Mouse (Mus musculus) liver, embryonic 12.5 days (tissue): Measurements from ENCODE around the gene Tmem220. TPM values are rescaled to one million over a fixed set of nuclear protein-coding genes. Genes with fewer than 3 reads are reported as not detected.

Source experiments
- ATAC-seq: fragments of 200-750 bp; cut with Nextera tagmentation; 2 replicates; pipeline ENCODE4 v1.8.0; 2017; ENCODE audit warnings: moderate number of reproducible peaks, mild to moderate bottlenecking, moderate library complexity
- H3K27ac ChIP-seq: fragments of 300-500 bp; sonication (generic); 2 replicates; pipeline ENCODE4 v1.5.1; 2016; ENCODE audit warnings: mild to moderate bottlenecking
- H3K27me3 ChIP-seq: fragments of 300-500 bp; sonication (generic); replicated peaks from 2 replicates; pipeline ENCODE4 v1.6.1; 2016; ENCODE audit warnings: mild to moderate bottlenecking, moderate library complexity
- H3K36me3 ChIP-seq: fragments of 300-500 bp; sonication (generic); 2 replicates; pipeline ENCODE4 v1.6.1; 2016; ENCODE audit warnings: mild to moderate bottlenecking, moderate library complexity
- H3K4me1 ChIP-seq: fragments of 300-500 bp; sonication (generic); 2 replicates; pipeline ENCODE4 v1.6.1; 2016
- H3K4me2 ChIP-seq: fragments of 300-500 bp; sonication (generic); 2 replicates; pipeline ENCODE4 v1.6.1; 2016; ENCODE audit warnings: mild to moderate bottlenecking, moderate library complexity
- H3K4me3 ChIP-seq: fragments of 300-500 bp; sonication (generic); 2 replicates; pipeline ENCODE4 v1.5.1; 2016; ENCODE audit warnings: mild to moderate bottlenecking, moderate library complexity
- H3K9ac ChIP-seq: fragments of 300-500 bp; sonication (generic); 2 replicates; pipeline ENCODE4 v1.6.1; 2016; ENCODE audit warnings: mild to moderate bottlenecking, moderate library complexity
- H3K9me3 ChIP-seq: fragments of 300-500 bp; sonication (generic); replicated peaks from 2 replicates; pipeline ENCODE4 v1.6.1; 2016; ENCODE audit warnings: mild to moderate bottlenecking, moderate library complexity
- WGBS: fragments of 180-500 bp; shearing (Covaris S2); methylation state at CpG from one replicate; pipeline ENCODE4 v1.1.7; 2016; ENCODE audit not compliant: insufficient replicate concordance; 5-methylcytosine and 5-hydroxymethylcytosine counted together
- polyA plus RNA-seq: library from polyadenylated mRNA; unstranded; fragments of >200 nt; fragmentation: Nextera tagmentation; extraction: Ambion mirVana; gene quantifications from 2 replicates; pipeline ENCODE4 v1.2.1, GENCODE M21; 2016

Tmem220 gene
- polyA plus RNA-seq, 1 experiment from 2014 or later = 0.93 TPM

DNA sequence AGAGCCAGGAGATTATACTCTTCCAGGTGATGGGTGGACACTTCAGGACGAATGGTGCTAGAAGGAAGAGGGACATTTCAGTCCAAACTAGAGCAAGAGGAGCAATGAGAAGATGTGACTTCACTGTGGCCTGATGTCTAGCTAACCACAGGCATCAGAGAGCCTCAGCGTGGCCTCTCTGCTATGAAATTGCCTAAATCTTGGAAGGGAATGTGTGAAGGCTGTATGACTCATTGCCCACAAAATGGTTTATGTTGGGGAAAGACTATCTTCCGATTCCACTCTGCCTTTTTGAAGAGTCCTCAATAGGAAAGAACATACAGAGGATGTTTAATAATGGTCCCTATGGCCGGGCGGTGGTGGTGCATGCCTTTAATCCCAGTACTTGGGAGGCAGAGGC, 51.8 kb downstream of the Tmem220 start:
- no peaks in the 10 kb centered on the region for H3K9me3 ChIP-seq
- H3K4me2 ChIP-seq = no peak overlapping the region
- peaks cover 13% of the 10 kb centered on the region; the same call in 1 of the 2 replicates for H3K4me1 ChIP-seq
- no peak overlapping the region for H3K27ac ChIP-seq
- no peak overlapping the region for H3K4me3 ChIP-seq
- H3K9ac ChIP-seq = no peak overlapping the region
- H3K36me3 ChIP-seq = no peaks in the 10 kb centered on the region
- WGBS = 56% methylated on average over 5 of the region's 5 CpGs
- peaks cover 11% of the 10 kb centered on the region; the same call in 1 of the 2 replicates for H3K27me3 ChIP-seq
- no peak for ATAC-seq

DNA sequence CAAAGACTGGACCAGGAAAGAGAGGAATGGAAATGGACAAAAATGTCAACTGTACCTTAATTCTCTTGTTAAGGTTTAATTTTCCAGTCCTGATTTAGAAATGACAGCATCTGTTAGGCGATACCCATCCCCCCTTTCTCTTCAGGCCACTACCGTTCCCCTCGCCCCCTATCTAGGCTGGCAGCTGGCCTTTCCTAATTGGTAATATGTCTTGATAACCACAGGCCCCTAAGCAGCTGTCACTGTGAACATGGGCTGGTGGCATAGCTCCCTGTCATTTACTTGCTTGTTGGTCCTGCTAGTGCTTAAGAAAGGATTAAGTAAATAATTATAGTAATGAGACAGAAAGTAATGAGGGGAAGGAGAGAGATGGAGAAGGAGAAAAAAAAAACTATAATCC, 52.5 kb downstream of the Tmem220 start:
- peaks cover 13% of the 10 kb centered on the region; the same call in 1 of the 2 replicates for H3K4me1 ChIP-seq
- H3K4me3 ChIP-seq = no peak overlapping the region
- no peaks in the 10 kb centered on the region for H3K36me3 ChIP-seq
- 21% methylated on average over 3 of the region's 3 CpGs for WGBS
- H3K9ac ChIP-seq = no peak overlapping the region
- H3K4me2 ChIP-seq = no peak overlapping the region
- ATAC-seq = no peak
- peaks cover 15% of the 10 kb centered on the region for H3K27me3 ChIP-seq
- no peak overlapping the region for H3K27ac ChIP-seq
- H3K9me3 ChIP-seq = no peaks in the 10 kb centered on the region

DNA sequence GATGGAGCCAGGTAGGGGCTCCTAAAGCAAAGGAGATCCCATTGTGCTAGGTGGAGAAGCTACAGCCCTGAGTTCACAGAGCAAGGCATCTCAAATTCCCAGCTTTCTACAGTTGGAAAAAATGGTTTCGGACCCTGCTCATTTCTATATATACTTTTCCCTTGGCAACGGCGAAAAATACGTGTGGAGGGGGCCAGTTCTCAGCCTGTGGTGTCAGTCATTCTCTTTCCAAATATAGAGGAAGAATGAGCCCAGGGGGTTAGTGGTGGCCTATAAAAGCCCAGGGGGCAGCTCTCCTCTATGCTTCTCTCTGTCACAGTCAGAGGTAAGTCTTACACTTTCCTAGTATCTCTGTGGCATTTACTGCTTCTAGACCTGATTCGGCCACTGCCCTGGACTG, 53.0 kb downstream of the Tmem220 start, which contains the start of gene Myh3:
Gene Myh3, plus strand, starts transcription at position 301 of the 400 bp plus-strand sequence.
- no peak for ATAC-seq
- H3K4me1 ChIP-seq = peaks cover 13% of the 10 kb centered on the region; the same call in 1 of the 2 replicates
- WGBS = 64% methylated on average over 5 of the region's 5 CpGs
- no peak within 1 kb of the TSS for H3K9ac ChIP-seq
- H3K4me2 ChIP-seq = no peak within 1 kb of the TSS
- no peaks in the 10 kb centered on the region for H3K36me3 ChIP-seq
- H3K4me3 ChIP-seq = no peak within 1 kb of the TSS
- H3K27me3 ChIP-seq = peaks cover 17% of the 10 kb centered on the region
- no peaks in the 10 kb centered on the region for H3K9me3 ChIP-seq
- H3K27ac ChIP-seq = no peak within 1 kb of the TSS

DNA sequence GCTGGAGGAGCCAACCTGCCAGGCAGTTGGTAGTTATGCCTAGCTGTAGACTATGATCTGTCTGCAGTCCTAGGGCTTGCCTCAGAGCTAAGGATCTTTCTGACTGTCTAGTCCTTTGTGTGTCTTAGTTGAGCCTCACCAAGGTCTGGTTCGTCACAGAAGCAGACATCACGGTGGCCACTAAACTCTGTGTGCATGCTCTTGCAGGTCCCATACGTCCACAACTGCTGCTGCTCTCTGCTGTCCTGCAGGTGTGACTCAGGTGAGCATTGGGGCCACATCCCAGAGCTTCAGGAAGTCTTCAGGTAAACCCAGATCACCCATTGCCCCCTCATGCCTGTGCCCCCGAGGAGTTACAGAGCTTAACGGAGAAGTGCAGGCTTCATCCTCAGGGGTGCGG, 53.9 kb downstream of the Tmem220 start:
- Histone ChIP-seq H3K4me2 (no peak overlapping the region), H3K36me3 (no peaks in the 10 kb centered on the region), H3K9ac (no peak overlapping the region), H3K4me1 (peaks cover 13% of the 10 kb centered on the region; the same call in 1 of the 2 replicates), H3K4me3 (no peak overlapping the region), H3K27ac (no peak overlapping the region), H3K9me3 (no peaks in the 10 kb centered on the region), H3K27me3 (peaks cover 26% of the 10 kb centered on the region)
- 78% methylated on average over 6 of the region's 6 CpGs for WGBS
- no peak for ATAC-seq

DNA sequence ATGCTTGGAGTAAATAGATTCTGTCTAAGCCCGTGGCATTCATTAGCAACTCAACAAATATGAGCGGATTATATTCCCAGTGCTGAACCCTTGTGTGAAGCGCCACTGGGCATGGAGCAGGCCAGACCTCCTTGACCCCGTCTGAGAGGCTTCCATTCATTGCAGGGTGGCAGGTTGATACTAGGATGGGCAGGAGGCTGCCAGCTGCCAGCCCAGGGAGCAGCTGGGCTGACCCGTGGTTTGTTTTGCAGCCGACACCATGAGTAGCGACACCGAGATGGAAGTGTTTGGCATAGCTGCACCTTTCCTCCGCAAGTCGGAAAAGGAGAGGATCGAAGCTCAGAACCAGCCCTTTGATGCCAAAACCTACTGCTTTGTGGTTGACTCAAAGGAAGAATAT, 54.8 kb downstream of the Tmem220 start:
- no peak overlapping the region for H3K9ac ChIP-seq
- no peak overlapping the region for H3K4me2 ChIP-seq
- H3K4me1 ChIP-seq = peaks cover 13% of the 10 kb centered on the region; the same call in 1 of the 2 replicates
- no peaks in the 10 kb centered on the region for H3K9me3 ChIP-seq
- H3K4me3 ChIP-seq = no peak overlapping the region
- no peak for ATAC-seq
- H3K27me3 ChIP-seq = peaks cover 35% of the 10 kb centered on the region
- H3K36me3 ChIP-seq = no peaks in the 10 kb centered on the region
- H3K27ac ChIP-seq = no peak overlapping the region
- 68% methylated on average over 11 of the region's 11 CpGs for WGBS

DNA sequence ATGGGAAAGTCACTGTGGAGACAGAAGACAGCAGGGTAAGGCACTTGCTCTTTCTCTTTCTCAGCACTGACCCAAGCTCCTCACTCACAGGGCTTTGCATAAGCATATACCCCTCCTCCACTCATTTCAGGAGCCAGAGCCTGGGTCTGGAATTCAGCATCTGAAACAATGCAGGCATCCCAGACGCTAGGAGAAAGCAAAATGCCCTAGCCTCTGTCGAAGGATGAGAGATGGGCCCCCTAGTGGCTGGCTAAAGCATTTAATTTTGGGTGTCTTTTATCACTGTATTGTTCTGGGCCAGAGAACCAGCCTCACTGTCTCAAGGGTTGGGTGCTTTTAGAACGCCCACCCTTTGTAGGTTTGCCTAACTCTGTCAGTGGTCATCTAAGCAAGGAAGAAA, 55.2 kb downstream of the Tmem220 start:
- Histone ChIP-seq H3K9ac (no peak overlapping the region), H3K4me3 (no peak overlapping the region), H3K36me3 (no peaks in the 10 kb centered on the region), H3K4me1 (peaks cover 13% of the 10 kb centered on the region; the same call in 1 of the 2 replicates), H3K27ac (no peak overlapping the region), H3K27me3 (peaks cover 39% of the 10 kb centered on the region), H3K4me2 (no peak overlapping the region), H3K9me3 (no peaks in the 10 kb centered on the region)
- 0 out of 2 replicates have a peak, but pooled peaks have one; percentile 8 for ATAC-seq
- WGBS = 7% methylated on average over 3 of the region's 3 CpGs

DNA sequence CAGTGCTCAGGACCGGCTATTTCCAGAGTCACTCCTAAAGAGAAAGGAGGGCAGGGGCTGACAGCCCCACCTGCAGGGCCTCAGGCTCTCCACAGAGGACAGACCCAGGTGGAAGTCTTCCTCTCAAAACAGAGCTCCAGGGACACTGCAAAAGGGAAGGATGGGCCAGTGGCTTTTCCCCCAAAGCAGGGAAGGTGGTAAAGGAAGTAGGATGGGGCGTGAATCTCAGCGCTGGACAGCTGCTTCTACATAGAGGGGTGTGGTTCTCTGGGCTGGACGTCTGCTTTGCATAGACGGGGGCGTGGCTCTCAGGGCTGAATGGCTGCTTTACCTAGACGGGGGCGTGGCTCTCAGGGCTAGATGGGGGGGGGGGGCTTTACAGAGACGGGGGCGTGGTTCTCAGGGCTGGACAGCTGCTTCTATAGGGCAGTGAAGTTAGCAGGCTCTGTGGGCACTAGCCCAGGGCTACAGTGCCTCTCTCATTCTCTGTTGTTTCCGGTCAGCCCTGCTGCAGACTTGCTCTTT, 56.2 kb downstream of the Tmem220 start:
- 4% methylated on average over 10 of the region's 11 CpGs for WGBS
- H3K4me3 ChIP-seq = no peak overlapping the region
- no peaks in the 10 kb centered on the region for H3K36me3 ChIP-seq
- no peaks in the 10 kb centered on the region for H3K9me3 ChIP-seq
- peak; percentile 67 for ATAC-seq
- peaks cover 13% of the 10 kb centered on the region; the same call in 1 of the 2 replicates for H3K4me1 ChIP-seq
- H3K27ac ChIP-seq = no peak overlapping the region
- no peak overlapping the region for H3K4me2 ChIP-seq
- H3K9ac ChIP-seq = no peak overlapping the region
- H3K27me3 ChIP-seq = peaks cover 46% of the 10 kb centered on the region

DNA sequence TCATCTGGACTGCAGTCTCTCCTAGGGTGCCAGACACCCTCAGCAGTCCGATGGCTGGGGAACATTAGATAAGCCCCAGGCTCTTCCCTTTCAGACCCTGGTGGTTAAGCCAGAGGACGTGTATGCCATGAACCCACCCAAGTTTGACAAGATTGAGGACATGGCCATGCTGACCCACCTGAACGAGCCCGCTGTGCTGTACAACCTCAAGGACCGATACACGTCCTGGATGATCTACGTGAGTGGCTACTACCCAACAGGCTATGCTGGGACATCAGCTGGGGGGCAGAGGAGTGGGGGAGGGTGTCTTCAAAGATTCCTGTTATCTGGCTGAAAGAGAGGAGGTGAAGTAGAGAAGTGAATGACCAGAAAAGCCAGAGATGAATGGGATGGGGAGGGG, 57.2 kb downstream of the Tmem220 start:
- Histone ChIP-seq H3K9me3 (no peaks in the 10 kb centered on the region), H3K27ac (no peak overlapping the region), H3K36me3 (no peaks in the 10 kb centered on the region), H3K9ac (no peak overlapping the region), H3K4me3 (no peak overlapping the region), H3K4me2 (no peak overlapping the region), H3K4me1 (peaks cover 13% of the 10 kb centered on the region; the same call in 1 of the 2 replicates), H3K27me3 (peaks cover 51% of the 10 kb centered on the region)
- 50% methylated on average over 7 of the region's 7 CpGs for WGBS
- no peak for ATAC-seq

DNA sequence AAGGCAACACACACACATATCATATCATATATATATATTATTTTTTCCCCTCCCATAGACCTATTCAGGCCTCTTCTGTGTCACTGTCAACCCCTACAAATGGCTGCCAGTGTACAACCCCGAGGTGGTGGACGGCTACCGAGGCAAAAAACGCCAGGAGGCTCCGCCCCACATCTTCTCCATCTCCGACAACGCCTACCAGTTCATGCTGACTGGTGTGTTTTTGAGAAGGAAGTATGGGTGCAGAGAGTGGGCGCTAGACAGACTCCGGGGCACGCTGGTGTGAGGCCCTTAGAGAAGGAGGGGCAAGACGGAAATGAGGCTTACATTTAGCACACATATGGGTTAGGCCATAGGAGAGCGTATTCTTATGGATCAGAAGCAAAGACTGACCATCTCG, 57.8 kb downstream of the Tmem220 start:
- ATAC-seq = no peak
- peaks cover 54% of the 10 kb centered on the region for H3K27me3 ChIP-seq
- no peak overlapping the region for H3K4me2 ChIP-seq
- WGBS = 63% methylated on average over 13 of the region's 13 CpGs
- no peaks in the 10 kb centered on the region for H3K9me3 ChIP-seq
- peaks cover 9% of the 10 kb centered on the region; the same call in 1 of the 2 replicates for H3K4me1 ChIP-seq
- H3K36me3 ChIP-seq = no peaks in the 10 kb centered on the region
- H3K4me3 ChIP-seq = no peak overlapping the region
- no peak overlapping the region for H3K27ac ChIP-seq
- H3K9ac ChIP-seq = no peak overlapping the region

DNA sequence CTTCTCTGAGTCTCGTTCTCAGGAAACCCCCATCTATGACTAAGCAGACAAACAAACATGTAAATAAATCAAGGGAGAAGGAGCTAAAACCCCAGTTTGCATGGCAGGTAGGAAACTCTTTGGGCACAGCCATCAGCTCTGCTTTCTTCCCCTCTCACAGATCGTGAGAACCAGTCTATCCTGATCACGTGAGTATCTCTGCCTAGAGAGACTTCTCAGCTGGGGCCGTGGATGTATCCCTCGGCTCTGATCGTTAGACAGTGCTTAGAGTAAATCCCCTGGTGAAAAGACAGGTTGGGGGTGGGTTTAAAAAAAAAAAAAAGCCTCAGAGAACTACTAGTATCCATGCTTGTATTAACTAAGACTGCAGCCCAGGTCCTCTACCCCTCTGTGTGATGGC, 58.3 kb downstream of the Tmem220 start:
- Histone ChIP-seq H3K4me3 (no peak overlapping the region), H3K27ac (no peak overlapping the region), H3K4me1 (peaks cover 9% of the 10 kb centered on the region; the same call in 1 of the 2 replicates), H3K9ac (no peak overlapping the region), H3K4me2 (no peak overlapping the region), H3K36me3 (no peaks in the 10 kb centered on the region), H3K27me3 (peaks cover 57% of the 10 kb centered on the region), H3K9me3 (no peaks in the 10 kb centered on the region)
- no peak for ATAC-seq
- WGBS = 54% methylated on average over 6 of the region's 6 CpGs

DNA sequence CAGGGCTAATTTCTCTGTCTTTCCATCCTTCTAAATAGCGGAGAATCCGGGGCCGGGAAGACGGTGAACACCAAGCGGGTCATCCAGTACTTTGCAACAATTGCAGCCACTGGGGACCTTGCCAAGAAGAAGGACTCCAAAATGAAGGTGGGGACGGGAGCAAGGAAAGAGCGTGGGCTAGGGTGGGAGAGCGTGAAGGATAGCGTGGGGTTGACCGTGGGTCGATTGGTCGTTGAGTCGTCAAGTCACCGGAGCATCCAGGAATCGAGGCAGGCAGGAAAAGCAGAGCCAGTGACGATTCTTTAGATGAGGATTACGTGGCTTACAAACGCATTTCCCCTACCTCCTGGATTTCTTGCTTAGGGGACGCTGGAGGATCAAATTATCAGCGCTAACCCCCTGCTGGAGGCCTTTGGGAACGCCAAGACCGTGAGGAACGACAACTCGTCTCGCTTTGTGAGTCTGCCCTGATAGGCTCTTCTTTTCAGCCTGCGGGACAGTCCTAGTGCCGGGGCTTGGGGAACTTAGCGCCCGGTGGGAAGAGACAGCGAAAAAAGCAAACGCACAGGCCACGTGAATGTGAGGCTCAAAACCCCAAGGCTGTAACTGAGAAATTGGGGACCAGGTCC, 58.9 kb downstream of the Tmem220 start:
- Histone ChIP-seq H3K36me3 (no peaks in the 10 kb centered on the region), H3K9me3 (no peaks in the 10 kb centered on the region), H3K4me2 (no peak overlapping the region), H3K27ac (no peak overlapping the region), H3K4me1 (peaks cover 9% of the 10 kb centered on the region; the same call in 1 of the 2 replicates), H3K4me3 (no peak overlapping the region), H3K27me3 (peaks cover 60% of the 10 kb centered on the region), H3K9ac (no peak overlapping the region)
- 34% methylated on average over 32 of the region's 32 CpGs for WGBS
- no peak for ATAC-seq
